Mouse (Mus musculus): Measurements from ENCODE around the gene Slc6a20b.

DNA sequence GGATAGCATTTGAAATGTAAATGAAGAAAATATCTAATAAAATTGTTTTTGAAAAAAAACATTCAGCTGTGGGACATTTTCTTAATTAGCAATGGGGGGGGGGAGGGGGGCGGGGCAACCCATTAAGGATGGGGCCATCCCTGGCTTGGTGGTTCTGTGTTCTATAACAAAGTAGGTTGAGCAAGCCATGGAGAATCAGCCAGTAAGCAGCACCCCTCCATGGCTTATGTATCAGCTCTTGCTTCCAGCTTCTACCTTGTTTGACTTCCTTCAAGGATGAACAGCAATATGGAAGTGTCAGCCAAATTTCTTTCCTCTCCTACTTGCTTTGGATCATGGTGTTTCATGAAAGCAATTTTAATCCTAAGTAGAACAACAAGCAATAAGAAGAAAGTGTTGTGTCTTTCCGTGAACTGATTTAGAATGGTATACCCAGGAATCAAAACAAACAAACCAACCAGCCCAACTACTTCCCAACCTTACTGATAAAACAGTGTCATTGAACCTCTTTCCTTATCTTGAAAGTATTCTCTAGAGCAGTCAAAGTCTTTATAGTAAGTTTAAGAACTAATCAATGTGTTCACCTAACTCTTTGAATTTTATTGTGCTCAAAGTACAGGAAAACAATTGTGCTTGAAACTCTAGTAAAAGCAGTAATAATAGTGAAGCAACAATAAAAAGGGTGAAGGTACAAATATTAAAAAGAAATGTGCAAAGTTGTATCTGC is 17.6 kb upstream of the Slc6a20b start:
- TF ChIP-seq CTCF (conservative IDR thresholded peaks at IDR 0.05; ENCODE audit: low read length) (no peak), NANOG (IDR thresholded peaks at IDR 0.05; ENCODE audit: borderline replicate concordance, low read length) (no peak)
